Mouse (Mus musculus): ENCODE results near the gene Adh6b. TPM values are rescaled to one million over a fixed set of nuclear protein-coding genes. Genes with fewer than 3 reads are reported as not detected.

Gene Adh6b
- polyA plus RNA-seq, 2 experiments: 0.68 to 1.6 TPM

DNA sequence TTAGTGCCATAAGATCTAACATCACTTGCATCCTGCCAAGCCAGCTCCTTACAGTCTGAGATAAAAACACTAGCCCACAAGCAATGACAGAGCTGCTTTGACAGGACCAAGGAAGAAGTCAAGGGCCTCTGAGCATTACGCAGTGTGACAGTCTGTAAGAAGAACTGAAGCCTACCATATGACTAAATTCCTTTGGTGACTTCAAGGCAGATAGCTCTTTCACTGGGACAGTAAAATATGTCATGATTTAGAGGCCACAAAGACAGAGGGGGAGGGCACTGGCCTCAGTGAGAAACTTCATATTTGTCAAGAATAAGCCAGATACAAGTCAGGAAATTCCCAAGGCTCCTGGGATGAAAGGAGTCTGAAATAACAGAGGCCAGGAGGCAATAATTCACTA lies 66.3 kb downstream of the Adh6b start:
- 77% methylated on average over 1 of the region's 1 CpGs for WGBS
- no peaks in the 10 kb centered on the region for H3K4me1 ChIP-seq (ENCODE audit: control insufficient read depth, insufficient read depth, low read length)
- DNase-seq (ENCODE audit: low spot score): peak; percentile 0
- no peak for ATAC-seq (ENCODE audit: low FRiP score, low read depth)
- no peak overlapping the region for H3K4me3 ChIP-seq (replicated peaks; ENCODE audit: low read length)
- H3K27me3 ChIP-seq (ENCODE audit: control insufficient read depth, insufficient read depth, low read length): no peaks in the 10 kb centered on the region
- TF ChIP-seq POLR2A (IDR thresholded peaks at IDR 0.05; ENCODE audit: borderline replicate concordance, extremely low read depth, insufficient read depth, insufficient read length): no peak
- H3K9ac ChIP-seq (ENCODE audit: low read depth, low read length, severe bottlenecking): no peak overlapping the region
- no peak overlapping the region for H3K27ac ChIP-seq (replicated peaks; ENCODE audit: low read depth, low read length)
- H3K9me3 ChIP-seq (ENCODE audit: control insufficient read depth, low read length): no peaks in the 10 kb centered on the region
- no peak overlapping the region for H3K4me2 ChIP-seq (replicated peaks; ENCODE audit: low read depth, low read length, severe bottlenecking)
- no peaks in the 10 kb centered on the region for H3K36me3 ChIP-seq (ENCODE audit: control insufficient read depth, insufficient read depth, low read length)

Other genes with a start within 250 kb of the Adh6b start
- gene Trmt10a, start 198.3 kb upstream of the Adh6b start, polyA plus RNA-seq (2012; rRNA removed): 6.4 and 9.7 TPM in 2 replicates
- gene Trmt10a, start 198.3 kb upstream of the Adh6b start, polyA plus RNA-seq (2014; fragmentation: Nextera tagmentation; extraction: Ambion mirVana): 11.3 and 12.8 TPM in 2 replicates
- gene Mttp, start 196.8 kb upstream of the Adh6b start, polyA plus RNA-seq (2012; rRNA removed): 4.0 and 4.9 TPM in 2 replicates
- gene Mttp, start 196.8 kb upstream of the Adh6b start, polyA plus RNA-seq (2014; fragmentation: Nextera tagmentation; extraction: Ambion mirVana): 6.7 and 6.9 TPM in 2 replicates
- gene 4930579F01Rik, start 147.9 kb upstream of the Adh6b start, polyA plus RNA-seq (2012; rRNA removed): 0.04 TPM in 2 replicates
- 0.12 and 0.19 TPM in 2 replicates for gene 4930579F01Rik, start 147.9 kb upstream of the Adh6b start, polyA plus RNA-seq (2014; fragmentation: Nextera tagmentation; extraction: Ambion mirVana)
- gene Adh7, start 124.0 kb upstream of the Adh6b start, polyA plus RNA-seq (2012; rRNA removed): 0.64 and 0.77 TPM in 2 replicates
- 1.9 TPM in 2 replicates for gene Adh7, start 124.0 kb upstream of the Adh6b start, polyA plus RNA-seq (2014; fragmentation: Nextera tagmentation; extraction: Ambion mirVana)
- 6.6 and 8.6 TPM in 2 replicates for gene Adh1, start 80.8 kb upstream of the Adh6b start, polyA plus RNA-seq (2012; rRNA removed)
- 15.8 and 17.4 TPM in 2 replicates for gene Adh1, start 80.8 kb upstream of the Adh6b start, polyA plus RNA-seq (2014; fragmentation: Nextera tagmentation; extraction: Ambion mirVana)
- gene Adh6a, start 28.5 kb upstream of the Adh6b start, polyA plus RNA-seq (2012; rRNA removed): not detected in 2 replicates
- gene Adh6a, start 28.5 kb upstream of the Adh6b start, polyA plus RNA-seq (2014; fragmentation: Nextera tagmentation; extraction: Ambion mirVana): 0.28 TPM in 1 of 2 replicates, not detected in the other
- not detected in 2 replicates for gene Adh4, start 73.7 kb downstream of the Adh6b start, polyA plus RNA-seq (2012; rRNA removed)
- gene Adh4, start 73.7 kb downstream of the Adh6b start, polyA plus RNA-seq (2014; fragmentation: Nextera tagmentation; extraction: Ambion mirVana): not detected in 2 replicates
- 86.4 and 104 TPM in 2 replicates for gene Adh5, start 101.3 kb downstream of the Adh6b start, polyA plus RNA-seq (2012; rRNA removed)
- 171 and 193 TPM in 2 replicates for gene Adh5, start 101.3 kb downstream of the Adh6b start, polyA plus RNA-seq (2014; fragmentation: Nextera tagmentation; extraction: Ambion mirVana)
- gene Metap1, start 147.7 kb downstream of the Adh6b start, polyA plus RNA-seq (2012; rRNA removed): 49.0 and 51.5 TPM in 2 replicates
- 45.3 and 45.5 TPM in 2 replicates for gene Metap1, start 147.7 kb downstream of the Adh6b start, polyA plus RNA-seq (2014; fragmentation: Nextera tagmentation; extraction: Ambion mirVana)
- 160 and 205 TPM in 2 replicates for gene Eif4e, start 184.4 kb downstream of the Adh6b start, polyA plus RNA-seq (2012; rRNA removed)
- gene Eif4e, start 184.4 kb downstream of the Adh6b start, polyA plus RNA-seq (2014; fragmentation: Nextera tagmentation; extraction: Ambion mirVana): 327 and 331 TPM in 2 replicates